Mouse (Mus musculus) myocyte (in vitro differentiated cells): Measurements from ENCODE around the gene Ubr1.

Experiments used
- CEBPB ChIP-seq: IDR thresholded peaks from 2 replicates; pipeline ENCODE4 v1.6.1; 2011; ENCODE audit warnings: mild to moderate bottlenecking, moderate library complexity; ENCODE audit not compliant: poor library complexity, insufficient read depth, severe bottlenecking
- E2F4 ChIP-seq: IDR thresholded peaks from one replicate; pipeline ENCODE4 v1.6.1; 2011; ENCODE audit warnings: mild to moderate bottlenecking, control low read depth, moderate library complexity; ENCODE audit not compliant: insufficient read depth
- MYOG ChIP-seq, 3 experiments: IDR thresholded peaks; one replicate each; pipeline ENCODE4 v1.6.1; 2011; ENCODE audit warnings: control low read depth in 2 of 3, low read depth in 2 of 3, mild to moderate bottlenecking in 2 of 3; ENCODE audit not compliant: insufficient read length in 2 of 3, control insufficient read depth in 1 of 3, insufficient read depth in 1 of 3
- POLR2A ChIP-seq: IDR thresholded peaks from one replicate; pipeline ENCODE4 v1.6.1; 2011; ENCODE audit warnings: low read depth, mild to moderate bottlenecking, control low read depth, moderate library complexity; ENCODE audit not compliant: insufficient read length
- POLR2AphosphoS2 ChIP-seq: IDR thresholded peaks from one replicate; pipeline ENCODE4 v1.6.1; 2011; ENCODE audit warnings: low read depth, control low read depth; ENCODE audit not compliant: insufficient read length
- REST ChIP-seq: IDR thresholded peaks from one replicate; pipeline ENCODE4 v1.6.1; 2011; ENCODE audit warnings: mild to moderate bottlenecking, control low read depth, moderate library complexity; ENCODE audit not compliant: insufficient read depth, insufficient read length
- TCF12 ChIP-seq: IDR thresholded peaks from one replicate; pipeline ENCODE4 v1.6.1; 2011; ENCODE audit warnings: mild to moderate bottlenecking, control low read depth; ENCODE audit not compliant: poor library complexity, insufficient read depth, severe bottlenecking
- TCF3 ChIP-seq: IDR thresholded peaks from one replicate; pipeline ENCODE4 v1.6.1; 2011; ENCODE audit warnings: low read depth, control low read depth; ENCODE audit not compliant: insufficient read length
- USF1 ChIP-seq: IDR thresholded peaks from one replicate; pipeline ENCODE4 v1.6.1; 2011; ENCODE audit warnings: low read depth, mild to moderate bottlenecking, control low read depth, moderate library complexity

DNA sequence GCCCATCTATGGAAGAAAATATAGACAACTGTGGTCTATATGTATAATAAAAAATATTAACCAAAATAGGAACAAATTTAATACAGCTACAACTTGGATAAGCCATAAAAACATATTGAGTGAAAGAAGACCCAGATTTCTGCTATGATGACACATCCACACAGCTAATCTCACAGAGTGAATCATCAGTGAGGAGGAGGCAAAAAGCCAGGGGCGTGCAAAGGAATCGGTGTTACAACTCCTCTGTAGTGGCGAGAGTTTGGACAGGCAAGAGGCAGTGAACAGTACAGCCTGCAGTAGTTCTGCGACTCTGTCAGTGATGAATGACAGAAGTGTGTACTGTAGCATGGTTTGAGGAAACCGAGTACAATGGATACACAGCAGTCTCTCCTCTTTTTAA lies 103.2 kb downstream of the Ubr1 start:
- TF ChIP-seq CEBPB (no peak), TCF12 (no peak), E2F4 (no peak), USF1 (no peak), TCF3 (no peak), POLR2A (no peak), REST (no peak), POLR2AphosphoS2 (no peak), MYOG (IDR thresholded peaks at IDR 0.05; ENCODE audit: control insufficient read depth in 1 of 3, insufficient read depth in 1 of 3, insufficient read length in 2 of 3, low read depth in 2 of 3) (no peak)
